Mouse (Mus musculus) T-helper 2 cell (primary cell): ENCODE results near the gene Pcca.

Experiments
- in situ Hi-C: fragments of 300-600 bp; cut with MboI, MseI; formaldehyde crosslinking; loops from one replicate; pipeline ENCODE4 v1.15.1; 2025; ENCODE audit warnings: high pct_unique_total_duplicates

Gene Pcca

DNA sequence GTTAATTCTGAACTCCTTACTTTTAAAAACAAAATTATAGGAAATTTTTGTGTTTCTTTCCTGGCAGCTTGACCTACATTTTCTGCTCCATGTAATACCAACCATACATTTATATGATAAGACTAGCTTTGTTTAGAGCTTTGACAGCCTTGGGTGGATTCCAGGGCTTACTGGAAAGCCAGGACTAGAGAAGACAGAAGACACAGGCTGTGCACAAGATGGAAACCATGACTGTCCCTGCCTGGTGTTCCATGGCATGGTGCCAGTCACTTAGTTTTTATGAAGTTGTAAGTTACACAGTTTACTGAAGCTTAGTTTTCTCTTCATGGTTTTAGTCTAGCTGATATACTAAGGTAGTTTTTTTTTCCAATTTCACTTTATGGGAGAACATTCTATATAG lies 202.7 kb downstream of the Pcca start:
- in situ Hi-C loops, result no loop called here

DNA sequence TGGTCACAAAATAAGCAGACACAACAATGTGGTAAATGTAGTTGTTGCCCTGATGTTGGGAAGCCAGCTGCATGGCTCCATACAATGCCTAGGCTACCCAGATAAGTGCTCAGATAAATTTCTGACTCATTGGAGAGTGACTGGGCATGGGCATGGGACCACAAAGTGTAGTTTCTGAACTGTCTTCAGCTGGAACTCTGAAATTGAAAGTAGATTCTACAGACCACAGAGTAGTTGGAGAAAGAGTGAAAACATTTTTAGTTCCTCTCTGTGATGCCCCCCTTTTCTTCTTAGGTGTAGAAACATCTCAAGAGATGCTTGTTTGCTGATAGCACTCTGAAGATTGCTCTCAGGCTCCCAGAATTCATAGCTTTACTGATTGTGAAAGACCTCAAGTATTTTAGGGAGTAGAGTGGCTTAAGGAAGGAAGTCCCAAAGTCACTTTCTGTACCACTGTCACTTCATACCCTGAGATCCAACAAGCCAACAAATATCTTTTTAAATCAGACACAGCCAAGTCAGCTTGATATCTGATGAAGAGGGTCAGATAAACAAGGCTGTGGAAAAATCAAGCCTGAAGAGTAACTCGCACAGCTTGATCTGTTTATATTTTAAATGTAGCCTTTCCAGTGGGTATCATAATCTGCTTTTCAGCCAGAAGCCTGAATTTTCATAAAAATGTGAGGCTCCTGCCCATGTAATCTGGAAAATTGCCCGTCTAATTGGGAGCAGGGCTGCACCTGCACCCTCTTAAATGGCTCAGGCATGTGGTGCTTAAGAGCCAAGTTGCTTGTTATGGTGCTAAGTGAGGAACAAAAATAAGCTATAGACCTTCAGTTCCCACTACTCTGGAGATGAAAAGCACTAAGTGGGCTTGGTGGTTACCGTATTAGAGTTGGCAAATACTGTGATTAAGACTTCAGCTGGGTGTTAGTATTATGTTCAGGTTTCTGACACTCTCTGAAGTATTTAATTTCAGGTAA lies 214.0 kb downstream of the Pcca start:
- in situ Hi-C loops, result no loop called here

- in situ Hi-C loops, result no loop called here
Observed at GRCm38 (mm10) chr14:122751552-122751951, 217.4 kb downstream of the Pcca start.

DNA sequence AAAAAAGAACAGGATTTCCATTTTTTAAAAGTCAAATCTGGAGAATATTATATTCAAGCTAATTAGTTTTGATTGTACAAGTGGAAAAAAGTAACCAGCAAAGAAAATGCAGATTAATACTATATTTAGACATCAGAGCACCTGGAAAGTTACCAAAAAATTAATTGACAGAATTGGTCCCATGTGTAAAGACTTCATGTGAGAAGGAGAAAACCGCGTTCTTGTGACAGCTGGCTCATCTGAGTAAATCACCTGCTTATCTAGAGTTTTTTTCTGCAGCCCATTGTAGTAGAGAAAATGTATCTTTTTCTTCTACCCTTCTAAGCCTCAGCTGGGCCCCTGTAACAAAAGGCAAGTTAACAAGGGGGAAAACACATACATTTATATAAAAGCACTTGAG lies 219.2 kb downstream of the Pcca start:
- in situ Hi-C loops, result no loop called here

- in situ Hi-C loops, result no loop called here
Observed at GRCm38 (mm10) chr14:122754311-122754710, 220.2 kb downstream of the Pcca start.

GRCm38 (mm10) chr14:122755559-122755958 lies 221.4 kb downstream of the Pcca start:
- in situ Hi-C loops, result no loop called here

GRCm38 (mm10) chr14:122756671-122757070 lies 222.5 kb downstream of the Pcca start:
- in situ Hi-C loops, result no loop called here

GRCm38 (mm10) chr14:122759890-122760289 lies 225.8 kb downstream of the Pcca start:
- in situ Hi-C loops, result no loop called here

DNA sequence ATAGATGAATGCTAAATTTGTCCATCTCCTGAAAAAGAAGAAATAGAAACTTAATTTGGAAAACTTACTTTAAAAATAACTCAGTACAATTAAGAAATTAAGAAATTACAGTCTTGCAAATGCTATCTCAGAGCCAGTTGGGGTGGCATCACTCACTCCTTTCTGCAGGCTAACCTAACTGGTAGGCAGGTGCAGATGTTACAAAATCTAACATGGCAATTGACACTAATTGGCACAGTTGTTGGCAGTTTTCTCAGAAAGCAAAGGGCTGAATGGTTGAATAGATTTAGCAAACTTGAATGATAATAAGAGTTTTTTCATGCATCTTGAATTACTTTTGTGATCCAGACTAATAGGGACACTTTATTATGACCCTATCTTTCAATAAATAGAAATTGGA lies 226.7 kb downstream of the Pcca start:
- in situ Hi-C loops, result no loop called here

DNA sequence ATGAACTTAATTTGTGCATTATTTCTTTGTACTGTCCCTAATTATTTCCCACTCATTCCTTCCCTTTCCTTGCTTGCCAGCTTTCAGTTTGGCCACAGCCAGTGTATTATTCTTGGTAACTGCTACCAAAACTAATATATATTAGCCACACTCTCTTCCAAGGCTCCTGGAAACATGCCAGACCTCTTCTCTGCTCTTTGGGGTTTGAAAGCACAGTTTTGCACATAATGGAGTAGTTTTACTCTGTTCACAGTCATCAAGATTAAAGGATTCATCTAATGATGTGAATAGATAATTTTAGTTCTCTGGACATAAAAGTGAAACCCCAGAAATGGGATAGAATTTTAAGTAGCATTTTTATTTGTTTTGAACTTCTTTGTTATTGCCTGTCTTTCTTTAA lies 228.5 kb downstream of the Pcca start:
- in situ Hi-C loops, result no loop called here

- in situ Hi-C loops, result no loop called here
Observed at GRCm38 (mm10) chr14:122765951-122766350, 231.8 kb downstream of the Pcca start.

- in situ Hi-C loops, result no loop called here
Observed at GRCm38 (mm10) chr14:122766448-122766847, 232.3 kb downstream of the Pcca start.

GRCm38 (mm10) chr14:122784701-122785100 lies 250.6 kb downstream of the Pcca start:
- in situ Hi-C loops, result no loop called here

DNA sequence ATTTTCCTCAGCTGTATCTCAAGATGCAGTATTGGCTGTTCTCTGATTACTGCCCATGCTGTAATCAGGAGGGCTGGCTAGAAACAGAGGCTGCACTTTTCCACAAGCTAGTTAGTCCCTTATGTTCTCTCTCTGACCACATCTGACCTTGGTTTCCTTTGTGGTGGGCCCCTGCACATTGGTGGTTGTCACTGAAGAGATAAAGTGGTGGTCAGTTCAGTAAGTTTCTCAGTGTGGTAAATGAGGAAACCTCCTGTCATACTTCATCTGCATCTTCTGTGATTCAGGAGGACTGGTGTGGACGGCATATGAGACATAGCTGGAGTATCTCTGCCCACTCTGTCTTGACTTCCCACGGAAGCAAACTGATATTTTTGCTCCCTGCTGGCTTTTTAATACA lies 254.1 kb downstream of the Pcca start:
- in situ Hi-C loops, result no loop called here

DNA sequence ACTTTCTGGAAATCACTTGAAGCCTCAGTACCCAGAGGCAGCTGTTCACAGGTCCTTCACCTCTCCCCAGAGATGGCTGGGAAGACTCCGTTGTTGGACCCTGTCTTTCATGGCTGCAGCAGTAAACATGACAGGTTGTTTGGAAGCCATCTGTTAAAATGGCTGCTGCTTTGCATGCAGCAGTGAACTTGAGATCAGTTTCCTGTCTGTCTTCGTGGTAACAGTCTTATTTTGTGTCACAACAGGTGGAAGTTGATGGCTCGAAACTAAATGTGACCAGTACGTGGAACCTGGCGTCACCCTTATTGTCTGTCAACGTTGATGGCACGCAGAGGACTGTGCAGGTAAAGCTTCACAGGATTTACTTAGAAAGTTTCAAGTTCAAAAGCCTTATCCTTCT lies 256.0 kb downstream of the Pcca start:
- in situ Hi-C loops, result loop anchor here (10.0 kb wide), 1 partner anchor 1315 kb away; no protein-coding TSS in a partner anchor

DNA sequence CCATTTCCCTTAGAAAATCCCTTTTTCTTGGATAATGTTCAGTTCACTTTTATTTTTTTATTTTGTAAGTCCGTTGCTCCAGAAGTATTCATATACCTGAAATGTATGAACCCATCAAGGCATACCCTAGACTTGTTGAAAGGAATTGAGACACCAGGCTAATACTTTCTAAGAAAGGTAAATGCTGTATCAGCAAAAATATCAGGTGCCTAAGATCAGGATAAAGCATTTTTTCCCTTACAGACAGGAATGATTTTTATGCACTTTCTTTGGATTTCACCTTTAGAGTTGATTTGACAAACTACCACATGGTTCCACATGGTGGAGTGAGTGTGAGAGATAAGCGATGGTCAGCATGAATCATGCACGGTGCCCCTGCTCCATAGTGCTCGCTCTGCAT lies 259.2 kb downstream of the Pcca start:
- in situ Hi-C loops, result loop anchor here (10.0 kb wide), 1 partner anchor 1319 kb away; no protein-coding TSS in a partner anchor

DNA sequence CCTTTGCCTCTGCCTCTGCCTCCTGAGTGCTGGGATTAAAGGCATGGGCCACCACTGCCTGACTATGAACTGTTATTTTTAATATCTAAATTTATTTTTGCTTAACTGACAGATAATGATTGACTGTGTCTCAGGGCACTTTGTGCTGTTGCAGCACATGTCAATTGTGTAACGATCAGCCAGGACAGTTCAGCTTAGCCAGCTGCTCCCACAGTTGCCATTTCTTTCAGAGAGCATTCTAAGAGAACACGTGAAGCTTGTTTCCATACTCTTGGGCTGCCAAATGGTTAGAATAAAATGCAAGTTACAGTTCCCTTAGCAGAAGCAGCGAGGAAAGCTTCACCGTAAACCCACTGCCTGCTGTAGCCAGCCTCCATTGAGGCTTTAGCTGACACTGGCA lies 266.2 kb downstream of the Pcca start:
- in situ Hi-C loops, result loop anchor here (25.0 kb wide), 1 partner anchor 1562 kb away; no protein-coding TSS in a partner anchor

DNA sequence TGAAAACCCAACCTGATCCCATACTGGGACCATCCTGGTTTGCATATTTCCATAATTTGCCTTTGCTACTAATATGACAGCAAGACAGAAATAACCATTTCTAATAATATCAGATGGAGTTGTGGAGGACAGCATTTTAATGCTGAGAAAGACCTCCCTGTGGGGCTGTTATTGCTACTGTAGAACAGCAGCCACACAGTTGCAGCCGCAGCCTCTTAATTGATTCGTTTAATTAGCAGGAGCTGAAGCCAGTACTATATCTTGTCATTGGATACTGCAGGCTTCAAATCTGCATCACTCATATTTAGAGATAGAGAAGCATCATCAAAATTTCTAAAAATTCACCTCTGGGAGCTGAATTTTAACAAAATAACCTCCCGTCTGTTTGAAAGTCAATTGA lies 286.9 kb downstream of the Pcca start:
- in situ Hi-C loops, result loop anchor here (25.0 kb wide), 1 partner anchor 1541 kb away; no protein-coding TSS in a partner anchor

GRCm38 (mm10) chr14:122823791-122824190 lies 289.7 kb downstream of the Pcca start:
- in situ Hi-C loops, result loop anchor here (25.0 kb wide), 1 partner anchor 1539 kb away; no protein-coding TSS in a partner anchor

- in situ Hi-C loops, result no loop called here
Observed at GRCm38 (mm10) chr14:122825464-122825863, 291.3 kb downstream of the Pcca start.

GRCm38 (mm10) chr14:122830433-122830832 lies 296.3 kb downstream of the Pcca start:
- in situ Hi-C loops, result no loop called here

- in situ Hi-C loops, result no loop called here
Observed at GRCm38 (mm10) chr14:122833666-122834065, 299.5 kb downstream of the Pcca start.

DNA sequence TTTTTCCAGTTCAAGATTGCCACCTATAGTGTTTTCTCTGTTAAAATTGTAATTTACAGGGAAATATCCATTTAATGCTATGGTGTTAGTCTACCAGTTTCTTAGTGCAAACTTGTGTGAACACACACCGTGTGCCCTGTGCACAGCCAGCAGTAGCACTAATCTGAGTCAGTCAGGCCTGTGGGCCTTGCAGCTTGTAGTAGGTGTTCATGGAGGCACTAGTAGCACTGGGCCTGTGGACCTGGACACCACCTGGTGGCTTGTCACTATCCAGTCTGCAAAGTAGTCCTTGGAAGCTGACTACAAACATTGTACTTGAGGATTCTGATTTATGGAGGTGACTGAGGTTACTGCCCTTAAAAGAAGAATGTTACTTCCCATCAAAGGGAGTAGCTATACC lies 300.6 kb downstream of the Pcca start:
- in situ Hi-C loops, result no loop called here
